Mouse (Mus musculus) E14TG2a.4 (cell line): ENCODE measurements around the gene Cycs.

Experiments used
- CTCF ChIP-seq: conservative IDR thresholded peaks from 2 replicates; pipeline ENCODE4 v1.5.1; 2014; ENCODE audit warnings: low read length
- NANOG ChIP-seq: IDR thresholded peaks from 2 replicates; pipeline ENCODE4 v1.6.1; 2014; ENCODE audit warnings: borderline replicate concordance, low read length, mixed read lengths

- TF ChIP-seq CTCF (no peak), NANOG (no peak)
Measured at GRCm38 (mm10) chr6:50542535-50542934, 23.8 kb downstream of the Cycs start.
